Mouse (Mus musculus) MEL (cell line): ENCODE measurements around the gene Srebf2. TPM values are rescaled to one million over a fixed set of nuclear protein-coding genes. Genes with fewer than 3 reads are reported as not detected.

ENCODE experiments used
- DNase-seq: peaks from one replicate; pipeline ENCODE4 v3.0.0; 2011; ENCODE audit warnings: low read depth, low spot score
- H3K27ac ChIP-seq: 2 replicates; pipeline ENCODE4 v1.5.1; 2012; ENCODE audit warnings: low read depth, mild to moderate bottlenecking, control low read depth, low read length, moderate library complexity; ENCODE audit not compliant: control insufficient read depth
- H3K27me3 ChIP-seq, 2 experiments: fragments of 150-350 bp in 1 of 2; sonication (generic) in 1 of 2; 2 replicates each; pipeline ENCODE4 v1.6.1; 2012; ENCODE audit warnings: low read length in 2 of 2, mild to moderate bottlenecking in 2 of 2, improper control_type of control experiment in 1 of 2, moderate library complexity in 1 of 2; ENCODE audit not compliant: insufficient read depth in 2 of 2, control insufficient read depth in 1 of 2
- H3K36me3 ChIP-seq, 2 experiments: 2 replicates each; pipeline ENCODE4 v1.6.1; 2012 to 2014; ENCODE audit warnings: low read length in 2 of 2, improper control_type of control experiment in 1 of 2, inconsistent platforms in 1 of 2, mild to moderate bottlenecking in 1 of 2; ENCODE audit not compliant: insufficient read depth in 2 of 2, control insufficient read depth in 1 of 2
- H3K4me1 ChIP-seq, 2 experiments: fragments of 150-350 bp in 1 of 2; sonication (generic) in 1 of 2; 2 replicates each; pipeline ENCODE4 v1.6.1; 2012; ENCODE audit warnings: low read length in 2 of 2, improper control_type of control experiment in 1 of 2, mild to moderate bottlenecking in 1 of 2; ENCODE audit not compliant: insufficient read depth in 2 of 2, control insufficient read depth in 1 of 2
- H3K4me3 ChIP-seq, 2 experiments: fragments of 150-350 bp in 1 of 2; sonication (generic) in 1 of 2; 2 replicates each; pipeline ENCODE4 v1.5.1; 2012; ENCODE audit warnings: low read depth in 2 of 2, low read length in 2 of 2, mild to moderate bottlenecking in 2 of 2, moderate library complexity in 2 of 2, control low read depth in 1 of 2, improper control_type of control experiment in 1 of 2; ENCODE audit not compliant: control insufficient read depth in 1 of 2, insufficient read depth in 1 of 2
- H3K79me2 ChIP-seq: 2 replicates; pipeline ENCODE4 v1.6.1; 2012; ENCODE audit warnings: mild to moderate bottlenecking, low read length, moderate library complexity; ENCODE audit not compliant: control insufficient read depth, poor library complexity, insufficient read depth
- H3K9ac ChIP-seq: 2 replicates; pipeline ENCODE4 v1.6.1; 2012; ENCODE audit warnings: low read depth, mild to moderate bottlenecking, control low read depth, low read length, moderate library complexity; ENCODE audit not compliant: control insufficient read depth, poor library complexity, severe bottlenecking
- H3K9me3 ChIP-seq: fragments of 150-350 bp; sonication (generic); replicated peaks from 2 replicates; pipeline ENCODE4 v1.6.1; 2012; ENCODE audit warnings: mild to moderate bottlenecking, low read length, improper control_type of control experiment, moderate library complexity; ENCODE audit not compliant: insufficient read depth
- CTCF ChIP-seq, 3 experiments: IDR thresholded peaks in 2 of 3; conservative IDR thresholded peaks in 1 of 3; 2 replicates each; pipeline ENCODE4 v1.5.1; 2011 to 2012; ENCODE audit warnings: low read length in 3 of 3, low read depth in 2 of 3, mild to moderate bottlenecking in 2 of 3, improper control_type of control experiment in 1 of 3, inconsistent platforms in 1 of 3, mixed read lengths in 1 of 3, moderate library complexity in 1 of 3; ENCODE audit not compliant: control insufficient read depth in 1 of 3, insufficient read depth in 1 of 3, poor library complexity in 1 of 3, severe bottlenecking in 1 of 3
- E2F4 ChIP-seq: IDR thresholded peaks from 2 replicates; pipeline ENCODE4 v1.6.1; 2011; ENCODE audit warnings: low read depth, low read length, improper control_type of control experiment, borderline replicate concordance
- ELF1 ChIP-seq: IDR thresholded peaks from 2 replicates; pipeline ENCODE4 v1.6.1; 2014; ENCODE audit warnings: low read depth, mild to moderate bottlenecking, inconsistent platforms, low read length, improper control_type of control experiment, moderate library complexity
- ETS1 ChIP-seq: IDR thresholded peaks from 2 replicates; pipeline ENCODE4 v1.6.1; 2012; ENCODE audit warnings: low read depth, mild to moderate bottlenecking, inconsistent platforms, low read length, improper control_type of control experiment, moderate library complexity
- MAX ChIP-seq: IDR thresholded peaks from 2 replicates; pipeline ENCODE4 v1.6.1; 2011; ENCODE audit warnings: low read length, improper control_type of control experiment
- MAZ ChIP-seq: IDR thresholded peaks from 2 replicates; pipeline ENCODE4 v1.6.1; 2012; ENCODE audit warnings: low read depth, mild to moderate bottlenecking, inconsistent platforms, low read length, improper control_type of control experiment
- MYC ChIP-seq: IDR thresholded peaks from 2 replicates; pipeline ENCODE4 v1.6.1; 2011; ENCODE audit warnings: low read depth, mild to moderate bottlenecking, low read length, improper control_type of control experiment, moderate library complexity
- RAD21 ChIP-seq: IDR thresholded peaks from 2 replicates; pipeline ENCODE4 v1.6.1; 2011; ENCODE audit warnings: mild to moderate bottlenecking, low read depth, low read length, improper control_type of control experiment
- SMC3 ChIP-seq: IDR thresholded peaks from 2 replicates; pipeline ENCODE4 v1.6.1; 2011; ENCODE audit warnings: low read depth, low read length, improper control_type of control experiment
- TAL1 ChIP-seq: IDR thresholded peaks from 2 replicates; pipeline ENCODE4 v1.6.1; 2012; ENCODE audit warnings: mild to moderate bottlenecking, inconsistent platforms, low read length, moderate library complexity, mixed read lengths
- TBP ChIP-seq: IDR thresholded peaks from 2 replicates; pipeline ENCODE4 v1.8.0; 2011; ENCODE audit warnings: low read depth, low read length, improper control_type of control experiment
- UBTF ChIP-seq: IDR thresholded peaks from 2 replicates; pipeline ENCODE4 v1.6.1; 2012; ENCODE audit warnings: low read depth, mild to moderate bottlenecking, inconsistent platforms, low read length, improper control_type of control experiment, moderate library complexity, borderline replicate concordance; ENCODE audit not compliant: insufficient read depth
- USF1 ChIP-seq: IDR thresholded peaks from 2 replicates; pipeline ENCODE4 v1.6.1; 2014; ENCODE audit warnings: low read depth, mild to moderate bottlenecking, inconsistent platforms, low read length, improper control_type of control experiment, moderate library complexity
- ZC3H11A ChIP-seq: IDR thresholded peaks from 2 replicates; pipeline ENCODE4 v1.6.1; 2012; ENCODE audit warnings: low read depth, mild to moderate bottlenecking, inconsistent platforms, low read length, improper control_type of control experiment
- polyA plus RNA-seq, 2 experiments: library from polyadenylated mRNA; stranded (reverse) in 1 of 2; unstranded in 1 of 2; fragments of >175 nt in 1 of 2; fragments of >200 nt in 1 of 2; gene quantifications; 2 replicates each; pipeline versions ENCODE4 v1.2.1 to v1.2.4; 2012; ENCODE audit warnings: low replicate concordance in 2 of 2, low read depth in 1 of 2; ENCODE audit not compliant: insufficient read length in 2 of 2, insufficient read depth in 1 of 2, missing spikeins in 1 of 2
- total RNA-seq: library from RNA; depleted of rRNA; stranded (reverse); fragments of 300-350 nt; gene quantifications from 2 replicates; pipeline ENCODE4 v1.2.3, GENCODE M21; 2012

Gene Srebf2
- total and polyA plus RNA-seq, 3 experiments: 40.5 to 161 TPM; not detected in 1

DNA sequence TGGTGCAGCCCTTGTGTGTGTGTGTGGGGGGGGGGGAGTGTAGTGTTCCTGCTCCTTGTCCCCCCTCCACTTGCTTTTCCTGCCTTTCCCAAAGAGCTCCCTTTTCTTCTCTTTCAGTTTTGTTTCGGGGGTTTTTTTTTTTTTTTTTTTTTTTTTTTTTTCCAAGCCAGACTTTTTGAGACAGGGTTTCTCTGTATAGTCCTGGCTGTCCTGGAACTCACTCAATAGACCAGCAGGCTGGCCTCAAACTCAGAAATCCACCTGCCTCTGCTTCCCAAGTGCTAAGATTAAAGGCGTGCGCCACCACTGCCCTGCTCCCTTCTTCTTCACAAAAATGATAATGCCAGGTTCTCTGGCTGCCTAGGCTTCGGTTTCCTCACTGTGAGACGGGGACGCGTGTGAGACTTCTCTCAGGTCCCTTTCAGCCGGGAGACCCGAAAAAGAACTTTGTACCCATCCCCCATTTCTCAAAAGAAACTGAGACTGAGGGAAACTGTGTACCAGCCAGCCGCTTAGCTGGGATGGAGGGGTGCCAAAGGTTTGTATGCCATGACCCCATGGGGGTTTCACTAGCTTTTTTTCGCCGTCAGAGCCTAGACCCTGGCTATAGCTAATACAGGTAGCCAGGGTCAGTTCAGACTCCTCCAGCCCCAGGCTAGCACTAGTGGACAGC is 73.2 kb downstream of the Srebf2 start:
- no peak for DNase-seq

DNA sequence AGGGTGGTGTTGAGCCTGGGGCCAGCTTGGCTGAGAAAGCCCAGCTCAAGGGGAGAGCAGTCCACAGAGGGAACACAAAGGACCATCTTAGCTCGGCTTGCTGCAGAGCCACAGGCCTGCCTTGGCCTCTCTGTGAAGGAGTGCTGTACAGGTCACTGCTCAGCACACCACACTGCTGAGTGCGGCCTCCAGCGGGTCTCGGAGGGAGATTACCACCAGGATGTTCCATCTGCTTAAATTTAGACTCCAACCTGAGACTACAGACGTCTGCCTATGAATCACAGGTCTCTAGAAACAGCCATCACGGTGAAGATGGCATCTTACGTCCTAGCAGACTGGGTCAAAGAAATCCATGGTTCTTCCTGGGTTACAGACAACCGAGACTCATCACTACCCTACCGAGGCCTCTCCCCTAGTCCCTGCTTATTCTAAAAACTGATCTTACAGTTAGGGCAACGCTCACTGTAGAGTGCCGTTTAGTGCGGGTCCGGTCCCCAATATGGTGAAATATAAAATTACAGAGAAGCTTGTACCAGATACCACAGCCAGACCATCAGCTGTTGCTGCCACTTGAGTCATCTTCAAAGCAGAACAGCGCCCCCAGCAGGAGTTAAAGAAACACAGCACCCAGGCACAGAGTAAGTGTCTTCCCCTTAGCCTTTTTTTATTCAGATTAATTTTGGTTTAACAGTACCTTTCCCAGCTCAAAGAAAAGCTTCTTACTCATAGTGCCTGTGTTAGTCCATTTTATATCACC is 74.3 kb downstream of the Srebf2 start:
- Histone ChIP-seq H3K79me2 (no peaks in the 10 kb centered on the region), H3K27ac (no peak overlapping the region), H3K9me3 (no peaks in the 10 kb centered on the region), H3K36me3 (peaks cover 0 to 7% of the 10 kb centered on the region in 2 experiments; a peak in 2 of 4 replicates), H3K4me1 (peaks cover 0 to 24% of the 10 kb centered on the region in 2 experiments), H3K4me3 (no peak overlapping the region), H3K27me3 (no peaks in the 10 kb centered on the region), H3K9ac (no peak overlapping the region)
- TF ChIP-seq CTCF (IDR thresholded peaks at IDR 0.05 in 2 of 3, conservative IDR thresholded peaks at IDR 0.05 in 1 of 3; ENCODE audit: control insufficient read depth in 1 of 3, insufficient read depth in 1 of 3, low read depth in 2 of 3, low read length in 3 of 3, poor library complexity in 1 of 3, severe bottlenecking in 1 of 3) (peak; percentile 49 to 61 (median 54)), SMC3 (peak; percentile 44), E2F4 (no peak), ZC3H11A (peak; percentile 37), RAD21 (peak; percentile 47)
- peak; percentile 63 for DNase-seq

More for the DNA sequence above, 73.2 kb downstream of the Srebf2 start:
- Histone ChIP-seq H3K36me3 (peaks cover 0 to 2% of the 10 kb centered on the region in 2 experiments; a peak in 1 of 4 replicates), H3K4me3 (no peak overlapping the region), H3K9me3 (no peaks in the 10 kb centered on the region), H3K27ac (no peak overlapping the region), H3K4me1 (peaks cover 0 to 13% of the 10 kb centered on the region in 2 experiments), H3K9ac (no peak overlapping the region), H3K27me3 (no peaks in the 10 kb centered on the region), H3K79me2 (no peaks in the 10 kb centered on the region)
- no peak for TF ChIP-seq ELF1
- no peak for TF ChIP-seq TAL1
- TF ChIP-seq UBTF: no peak
- TF ChIP-seq MAX: no peak
- no peak for TF ChIP-seq MYC
- no peak for TF ChIP-seq ZC3H11A
- no peak for TF ChIP-seq MAZ
- no peak for TF ChIP-seq TBP

DNA sequence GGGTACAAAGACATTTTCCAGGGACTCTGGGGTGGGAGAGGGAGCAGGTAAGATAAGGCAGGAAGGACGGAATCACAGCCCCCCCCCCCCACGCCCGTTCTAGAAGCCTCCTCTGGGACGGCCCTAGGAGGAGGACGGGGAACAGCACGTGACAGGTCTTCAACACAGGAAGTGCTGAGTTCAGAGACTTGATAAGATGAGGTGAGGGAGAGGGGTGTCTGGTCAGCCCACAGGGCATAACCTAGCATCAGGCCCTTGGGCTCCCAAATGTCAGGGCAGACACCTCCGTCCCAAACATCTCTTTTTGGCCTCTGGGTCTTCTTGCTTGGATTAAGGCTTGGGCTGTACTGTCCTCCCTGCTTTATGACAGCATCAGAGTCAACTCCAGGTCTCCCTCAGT is 76.3 kb downstream of the Srebf2 start:
- no peak for DNase-seq
- Histone ChIP-seq H3K9me3 (no peaks in the 10 kb centered on the region), H3K27ac (no peak overlapping the region), H3K9ac (no peak overlapping the region), H3K27me3 (no peaks in the 10 kb centered on the region), H3K4me1 (peaks cover 0 to 24% of the 10 kb centered on the region in 2 experiments), H3K79me2 (no peaks in the 10 kb centered on the region), H3K36me3 (peaks cover 0 to 7% of the 10 kb centered on the region in 2 experiments; a peak in 2 of 4 replicates), H3K4me3 (no peak overlapping the region)
- no peak for TF ChIP-seq MYC
- TF ChIP-seq ETS1: no peak
- TF ChIP-seq USF1: peak; percentile 62
